Mouse (Mus musculus) skeletal muscle tissue, adult 2 months (tissue): ENCODE results near the gene Ier3.

Experiments used
- DNase-seq: peaks from one replicate; pipeline ENCODE4 v3.0.0-alpha.2; 2012; ENCODE audit warnings: low read depth, low spot score

Gene Ier3

GRCm38 (mm10) chr17:35810900-35811648, 10.4 kb upstream of the Ier3 start:
- DNase-seq = no peak

GRCm38 (mm10) chr17:35812307-35812706, 9.2 kb upstream of the Ier3 start:
- no peak for DNase-seq

- DNase-seq = no peak
Observed at GRCm38 (mm10) chr17:35812736-35813135, 8.7 kb upstream of the Ier3 start.

- DNase-seq = peak; percentile 98
Observed at GRCm38 (mm10) chr17:35813245-35813647, 8.2 kb upstream of the Ier3 start.

- DNase-seq = no peak
Observed at GRCm38 (mm10) chr17:35813653-35814052, 7.8 kb upstream of the Ier3 start.

GRCm38 (mm10) chr17:35814678-35815077, 6.8 kb upstream of the Ier3 start:
- DNase-seq = no peak

GRCm38 (mm10) chr17:35815836-35816235, 5.6 kb upstream of the Ier3 start:
- DNase-seq = no peak

GRCm38 (mm10) chr17:35816686-35817085, 4.8 kb upstream of the Ier3 start:
- no peak for DNase-seq

GRCm38 (mm10) chr17:35817226-35817625, 4.3 kb upstream of the Ier3 start:
- DNase-seq = no peak

- DNase-seq = no peak
Observed at GRCm38 (mm10) chr17:35820111-35820510, 1.4 kb upstream of the Ier3 start.

- no peak for DNase-seq
Observed at GRCm38 (mm10) chr17:35822564-35822963, 1.1 kb downstream of the Ier3 start.

- DNase-seq = peak; percentile 93
Observed at GRCm38 (mm10) chr17:35822964-35823937, 1.8 kb downstream of the Ier3 start, which contains the start of gene Flot1. Flot1 (plus strand) TSS chr17:35823230.

GRCm38 (mm10) chr17:35824402-35824801, 2.9 kb downstream of the Ier3 start:
- DNase-seq = no peak

- DNase-seq = no peak
Observed at GRCm38 (mm10) chr17:35825109-35825850, 3.8 kb downstream of the Ier3 start.

- DNase-seq = no peak
Observed at GRCm38 (mm10) chr17:35829737-35830136, 8.3 kb downstream of the Ier3 start.

GRCm38 (mm10) chr17:35832400-35833238, 11.1 kb downstream of the Ier3 start:
- no peak for DNase-seq

- DNase-seq = no peak
Observed at GRCm38 (mm10) chr17:35833239-35833751, 11.8 kb downstream of the Ier3 start.

- no peak for DNase-seq
Observed at GRCm38 (mm10) chr17:35833894-35834293, 12.4 kb downstream of the Ier3 start.

- no peak for DNase-seq
Observed at GRCm38 (mm10) chr17:35834696-35835422, 13.4 kb downstream of the Ier3 start.
